Mouse (Mus musculus) cerebellum, postnatal 10 days (tissue): ENCODE results near the gene Grb14.

Experiments
- DNase-seq, 2 experiments: peaks; one replicate each; pipeline ENCODE4 v3.0.0; 2021; ENCODE audit warnings: mixed read lengths in 2 of 2

Gene Grb14

GRCm38 (mm10) chr2:65024887-65025286 is at the start of gene Grb14:
Grb14 (minus strand) TSS chr2:65024987.
- no peak for DNase-seq

GRCm38 (mm10) chr2:65072205-65072604 is 47.4 kb upstream of the Grb14 start:
- no peak for DNase-seq

DNA sequence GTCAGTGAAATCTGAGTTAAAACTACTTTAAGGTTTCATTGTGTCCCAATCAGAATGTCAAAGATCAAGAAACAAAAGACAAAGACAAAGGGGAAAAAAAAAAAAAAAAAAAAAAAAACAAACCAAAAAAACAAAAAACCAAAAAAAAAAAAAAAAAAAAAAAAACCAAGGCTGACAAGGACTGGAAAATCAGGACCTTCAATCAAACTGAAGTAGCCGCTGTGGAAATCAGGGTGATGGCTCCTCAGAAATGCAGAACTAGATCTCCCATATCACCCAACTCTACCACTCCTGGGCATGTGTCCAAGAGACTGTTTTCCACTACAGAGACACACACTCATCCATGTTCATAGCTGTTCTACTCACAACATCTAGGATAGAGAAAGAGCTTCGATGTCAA is 29.0 kb upstream of the Grb14 start:
- DNase-seq = no peak

GRCm38 (mm10) chr2:65052191-65053012 is 27.6 kb upstream of the Grb14 start:
- DNase-seq = no peak

DNA sequence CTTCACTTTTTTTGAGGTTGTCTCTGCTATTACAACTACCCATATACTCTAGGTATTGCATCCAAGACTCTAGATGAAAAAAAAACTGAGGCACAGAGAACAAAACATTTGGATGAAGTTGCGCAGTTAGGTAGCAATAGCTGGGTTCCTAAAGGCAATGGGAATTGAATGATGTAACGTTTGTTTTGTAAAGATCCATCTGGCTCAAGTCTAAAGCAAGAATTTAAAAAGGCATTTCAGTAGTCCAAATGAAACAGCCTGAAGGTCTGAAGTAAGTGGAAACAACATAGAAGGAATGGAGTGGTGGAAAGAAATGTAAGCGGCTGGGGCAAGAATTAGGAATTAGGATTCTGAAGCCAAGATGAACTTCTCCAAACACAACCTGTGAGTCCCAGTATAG is 26.0 kb upstream of the Grb14 start:
- no peak for DNase-seq

DNA sequence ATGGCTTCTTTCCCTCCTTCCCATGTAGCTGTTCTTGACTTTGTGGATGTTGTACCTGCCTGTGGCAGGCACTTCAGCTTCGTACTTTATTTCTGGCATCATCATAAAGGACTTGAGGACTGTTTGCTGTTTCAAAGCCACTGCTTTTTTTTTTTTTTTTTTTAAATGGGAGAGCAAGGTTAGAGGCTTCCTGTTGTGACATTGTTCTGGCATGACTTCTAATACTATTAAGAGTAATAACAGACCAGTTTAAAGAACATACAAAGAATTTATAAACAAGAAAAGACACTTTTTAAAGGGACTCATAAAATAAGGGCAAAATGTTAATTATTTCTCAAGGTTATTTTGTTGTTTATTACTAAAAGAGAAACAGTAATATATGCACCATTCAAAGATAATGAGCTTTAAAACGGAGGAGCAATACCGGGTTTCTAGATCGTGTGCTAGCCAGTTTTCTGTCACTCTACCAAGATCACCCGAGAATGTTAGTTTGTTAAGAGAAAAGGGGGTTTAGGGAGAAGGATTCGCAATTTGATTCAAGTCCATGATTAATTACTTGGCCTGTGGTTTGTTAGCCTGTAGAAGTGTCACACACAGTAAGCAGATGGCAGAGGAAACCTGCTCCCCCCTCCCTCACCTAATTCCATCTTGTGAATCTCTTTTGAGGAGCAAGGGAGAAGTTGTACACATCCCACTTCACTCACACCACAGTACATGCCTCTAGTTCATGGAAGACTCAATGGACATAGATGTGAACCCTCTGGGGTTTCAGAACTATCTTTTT is 23.6 kb upstream of the Grb14 start:
- peak; percentile 18 to 21 for DNase-seq

DNA sequence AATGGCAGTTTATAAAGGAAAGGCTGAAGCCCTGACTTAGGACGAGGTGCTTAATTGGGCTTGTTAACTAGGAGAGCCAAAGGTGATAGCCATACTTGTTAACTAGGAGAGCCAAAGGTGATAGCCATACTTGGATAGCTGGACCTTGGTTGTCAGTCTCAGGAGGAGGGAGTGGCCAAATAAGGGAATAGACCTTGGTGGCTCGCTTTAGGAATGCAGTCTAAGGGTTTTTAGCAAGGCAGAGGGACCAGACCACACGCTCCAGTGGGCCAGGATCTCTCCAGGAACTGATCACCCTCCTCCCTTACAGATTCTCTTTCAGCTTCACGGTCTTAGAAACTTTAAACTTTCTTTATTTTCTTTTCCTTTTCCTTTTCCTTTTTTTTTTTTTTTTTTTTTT is 13.4 kb upstream of the Grb14 start:
- DNase-seq = no peak

DNA sequence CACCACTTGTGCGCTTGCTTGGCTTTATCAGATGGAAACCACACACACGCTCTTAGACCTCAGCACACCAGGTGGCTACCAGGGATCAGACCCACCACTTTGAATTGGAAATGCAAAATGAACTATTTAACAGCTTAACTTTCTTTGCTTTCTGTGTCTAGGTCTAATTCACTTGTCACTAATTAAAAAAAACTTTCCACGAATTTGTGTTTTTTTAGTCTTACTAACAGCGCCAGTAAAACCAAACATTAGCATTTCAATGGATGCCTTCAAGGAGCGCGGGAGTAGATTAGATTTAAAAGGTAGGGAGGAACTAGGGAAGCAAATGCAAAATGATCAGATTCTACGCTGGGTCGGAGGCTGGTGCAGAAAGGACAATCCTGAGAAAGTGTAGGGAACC is 12.8 kb upstream of the Grb14 start:
- DNase-seq = no peak

GRCm38 (mm10) chr2:65022363-65023240 is 2.2 kb downstream of the Grb14 start:
- peak; percentile 79 to 87 for DNase-seq

GRCm38 (mm10) chr2:65021691-65022362 is 3.0 kb downstream of the Grb14 start:
- no peak for DNase-seq

- DNase-seq = no peak
Measured at GRCm38 (mm10) chr2:65017375-65017774, 7.4 kb downstream of the Grb14 start.

DNA sequence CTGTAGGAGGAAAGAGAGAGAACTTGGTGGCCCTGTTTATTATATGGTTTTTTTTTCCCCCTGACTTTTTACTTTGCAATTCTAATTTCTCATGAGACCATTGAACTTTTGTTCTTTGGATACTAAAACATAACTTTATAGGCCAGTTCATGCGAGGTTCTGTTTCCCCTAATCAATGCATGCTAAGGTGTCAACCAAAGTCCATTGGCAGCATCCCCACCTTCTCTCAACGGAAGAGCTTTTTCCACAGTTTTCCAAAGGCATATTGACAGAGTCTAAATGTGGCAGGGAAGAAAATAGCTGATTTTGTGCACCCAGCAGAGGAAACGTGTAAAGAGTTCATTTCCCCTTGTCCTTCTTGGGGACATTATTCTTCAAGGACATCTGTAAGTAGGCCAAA is 10.2 kb downstream of the Grb14 start:
- no peak for DNase-seq

DNA sequence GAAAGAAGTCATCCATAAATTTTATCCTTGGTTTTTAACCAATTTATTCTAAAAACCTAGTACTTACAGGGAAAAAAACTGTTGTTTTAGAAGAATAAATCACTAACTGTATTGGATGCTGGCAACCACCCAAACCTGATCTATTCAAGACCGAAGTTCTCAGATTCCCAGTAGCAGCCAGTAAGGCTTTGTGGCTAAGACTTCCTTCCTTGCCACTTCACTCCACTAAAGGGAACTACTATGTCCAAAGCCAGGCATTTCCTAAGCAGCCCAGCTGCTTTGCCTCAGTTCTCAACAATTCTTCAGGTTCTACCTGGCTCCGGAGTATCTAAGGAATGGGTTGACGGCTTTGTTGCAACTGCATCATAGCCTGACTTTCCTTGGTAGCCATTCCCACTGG is 14.7 kb downstream of the Grb14 start:
- no peak for DNase-seq

DNA sequence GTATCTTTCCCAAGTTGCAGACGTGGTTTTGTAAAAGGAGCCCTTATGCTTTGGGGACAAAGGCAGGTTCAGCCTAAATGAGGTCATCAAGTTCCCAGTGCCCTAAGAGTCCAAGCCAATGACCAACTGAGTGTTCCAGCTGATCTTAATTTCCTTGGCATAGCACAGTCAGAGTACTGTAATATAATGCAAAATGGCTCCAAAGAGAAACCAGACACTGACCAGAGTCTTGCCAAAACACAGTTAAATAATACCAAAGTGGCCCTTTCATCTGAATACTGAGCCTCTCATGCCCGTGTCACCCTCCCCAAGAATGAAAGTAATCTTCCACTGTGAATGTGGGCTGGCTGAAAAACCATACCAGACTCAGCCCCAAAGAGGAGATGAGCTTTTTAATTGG is 17.4 kb downstream of the Grb14 start:
- DNase-seq = no peak

- DNase-seq = no peak
Measured at GRCm38 (mm10) chr2:65005044-65005443, 19.7 kb downstream of the Grb14 start.

- DNase-seq = peak; percentile 44 to 54
Measured at GRCm38 (mm10) chr2:65003433-65003832, 21.4 kb downstream of the Grb14 start.

- DNase-seq = no peak
Measured at GRCm38 (mm10) chr2:65002631-65003030, 22.2 kb downstream of the Grb14 start.

DNA sequence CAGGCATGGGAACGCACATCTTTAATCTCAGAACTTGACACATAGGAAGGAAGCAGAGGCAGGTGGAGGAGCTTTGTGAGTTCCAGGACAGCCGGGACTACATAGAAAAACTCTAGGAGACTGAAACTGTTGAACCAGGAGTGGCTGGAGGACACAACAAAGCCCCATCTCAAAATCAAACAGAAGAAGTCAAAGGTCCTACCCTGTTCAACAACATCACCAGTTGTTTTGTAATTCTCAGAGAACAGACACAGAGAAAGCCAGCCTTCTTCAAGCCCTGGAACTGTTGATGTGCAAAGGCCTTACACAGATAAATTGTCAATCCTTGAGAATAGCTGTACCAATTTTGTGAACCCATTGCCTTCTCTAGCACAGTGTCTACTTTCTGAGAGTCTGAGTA is 29.7 kb downstream of the Grb14 start:
- DNase-seq = no peak

DNA sequence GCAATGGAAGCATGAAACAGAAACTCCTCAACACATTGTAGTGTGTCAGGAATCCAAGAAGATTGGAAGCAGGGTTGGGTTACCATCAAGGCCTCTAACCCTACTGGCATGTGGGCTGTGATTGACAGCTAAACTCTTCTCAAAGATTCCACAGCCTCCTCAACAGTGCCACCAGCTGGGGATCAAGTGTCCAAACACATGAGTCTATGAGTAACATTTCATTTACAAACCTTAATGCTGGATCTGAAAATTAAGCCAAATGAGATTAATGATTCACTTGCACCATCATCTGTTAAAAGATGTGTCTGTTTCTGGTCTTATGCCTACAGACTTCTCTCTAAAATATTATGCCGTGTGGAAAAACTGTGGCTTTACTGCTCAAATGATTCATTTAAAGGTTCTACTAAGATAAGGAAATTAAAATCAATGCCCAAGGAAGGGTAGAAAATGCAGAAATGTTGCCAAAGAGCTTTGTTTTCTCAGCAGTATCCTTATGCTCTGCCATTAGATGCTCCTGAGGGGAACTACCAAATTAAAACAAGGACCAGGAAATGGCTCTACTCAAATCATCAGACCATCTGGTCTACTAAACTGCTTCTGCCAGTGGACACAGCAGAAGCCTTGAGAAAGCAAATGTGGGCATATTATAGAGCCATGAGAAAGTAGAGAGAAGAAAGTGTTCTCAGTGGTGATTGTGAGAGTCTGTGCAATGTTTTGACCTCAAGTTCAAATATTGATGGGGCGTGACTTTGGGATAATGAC is 35.2 kb downstream of the Grb14 start:
- peak in 1 of 2 experiments; percentile 29 for DNase-seq

GRCm38 (mm10) chr2:64987782-64988181 is 37.0 kb downstream of the Grb14 start:
- no peak for DNase-seq

GRCm38 (mm10) chr2:64975546-64975945 is 49.2 kb downstream of the Grb14 start:
- no peak for DNase-seq

- DNase-seq = no peak
Measured at GRCm38 (mm10) chr2:64974549-64974948, 50.2 kb downstream of the Grb14 start.
